Mouse (Mus musculus) spleen, adult 2 months (tissue): Measurements from ENCODE around the gene Lrrc73.

Experiments
- CTCF ChIP-seq: fragments of 200-500 bp; IDR thresholded peaks from 2 replicates; pipeline ENCODE4 v1.5.1; 2011; ENCODE audit warnings: mild to moderate bottlenecking, inconsistent platforms; ENCODE audit not compliant: insufficient read depth, insufficient read length, insufficient replicate concordance; ENCODE audit errors: extremely low read depth
- POLR2A ChIP-seq: fragments of 200-500 bp; IDR thresholded peaks from 2 replicates; pipeline ENCODE4 v1.6.1; 2011; ENCODE audit warnings: low read depth, low read length, inconsistent platforms

GRCm38 (mm10) chr17:46304184-46304583, 50.9 kb downstream of the Lrrc73 start:
- no peak for TF ChIP-seq CTCF
- no peak for TF ChIP-seq POLR2A
